Mouse (Mus musculus) lung, adult 2 months (tissue): ENCODE data around the gene Oaz1.

Experiments used
- CTCF ChIP-seq: fragments of 200-500 bp; IDR thresholded peaks from 2 replicates; pipeline ENCODE4 v1.5.1; 2011; ENCODE audit warnings: mild to moderate bottlenecking, low read length, control low read depth; ENCODE audit not compliant: insufficient read depth
- POLR2A ChIP-seq: fragments of 200-500 bp; IDR thresholded peaks from 2 replicates; pipeline ENCODE4 v1.6.1; 2011; ENCODE audit warnings: low read depth, mild to moderate bottlenecking, control low read depth, low read length, borderline replicate concordance; ENCODE audit errors: extremely low read depth

- TF ChIP-seq POLR2A, result no peak
- TF ChIP-seq CTCF, result no peak
These were observed 20.0 kb upstream of the Oaz1 start for GRCm38 (mm10) chr10:80806341-80807056.
